Mouse (Mus musculus): ENCODE data around the gene Gch1. TPM values are rescaled to one million over a fixed set of nuclear protein-coding genes. Genes with fewer than 3 reads are reported as not detected.

Gene Gch1
- polyA plus RNA-seq, 3 experiments from 2014 or later = 2.3 to 4.1 (median 3.8) TPM

DNA sequence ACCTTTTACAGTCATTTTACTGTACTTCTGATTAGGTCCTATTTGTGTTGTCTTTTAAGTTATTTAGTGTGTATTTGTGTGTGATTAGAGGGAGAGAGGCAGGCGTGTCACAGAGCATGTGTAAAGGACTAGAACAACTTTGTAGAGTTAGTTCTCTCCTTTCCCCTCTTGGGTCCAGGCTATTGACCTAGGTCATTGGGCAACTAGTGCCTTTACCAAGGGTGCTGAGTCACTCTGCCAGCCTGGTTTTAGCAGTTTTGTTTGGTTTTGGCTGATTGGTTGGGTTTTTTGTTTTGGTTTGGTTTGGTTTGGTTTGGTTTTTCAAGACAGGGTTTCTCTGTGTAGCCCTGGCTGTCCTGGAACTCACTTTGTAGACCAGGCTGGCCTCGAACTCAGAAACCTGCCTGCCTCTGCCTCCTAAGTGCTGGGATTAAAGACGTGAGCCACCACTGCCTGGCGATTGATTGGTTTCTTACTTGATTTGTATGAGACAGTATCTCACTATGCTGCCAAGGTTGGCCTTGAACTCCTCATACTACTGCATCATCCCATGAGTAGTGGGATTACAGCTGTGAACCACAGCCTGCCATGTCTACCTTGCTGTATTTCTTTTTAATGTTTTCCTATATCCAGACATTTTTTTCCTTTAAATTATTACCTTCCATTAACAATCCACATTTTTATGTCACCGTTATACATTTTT lies 16.2 kb upstream of the Gch1 start:
- no peak for ATAC-seq

DNA sequence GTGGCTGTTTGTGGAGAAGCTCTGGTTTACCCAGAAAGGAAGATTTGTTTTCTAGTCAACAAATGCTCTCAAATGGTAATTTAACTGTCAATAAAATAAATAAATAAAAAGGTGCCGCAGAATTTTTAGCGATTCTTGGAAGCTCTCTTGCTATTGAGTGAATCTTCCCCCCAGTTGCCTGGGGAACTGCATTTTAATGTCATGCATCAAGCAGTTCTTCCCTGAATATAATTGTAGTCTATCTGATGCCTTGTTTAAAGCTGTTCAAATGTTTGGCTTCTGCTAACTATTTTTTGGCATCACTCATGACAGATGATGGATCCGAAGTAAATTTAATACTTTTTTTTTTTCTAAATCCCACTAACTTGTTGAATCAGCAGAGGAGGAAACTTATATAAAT lies 8.1 kb upstream of the Gch1 start:
- no peak for ATAC-seq

DNA sequence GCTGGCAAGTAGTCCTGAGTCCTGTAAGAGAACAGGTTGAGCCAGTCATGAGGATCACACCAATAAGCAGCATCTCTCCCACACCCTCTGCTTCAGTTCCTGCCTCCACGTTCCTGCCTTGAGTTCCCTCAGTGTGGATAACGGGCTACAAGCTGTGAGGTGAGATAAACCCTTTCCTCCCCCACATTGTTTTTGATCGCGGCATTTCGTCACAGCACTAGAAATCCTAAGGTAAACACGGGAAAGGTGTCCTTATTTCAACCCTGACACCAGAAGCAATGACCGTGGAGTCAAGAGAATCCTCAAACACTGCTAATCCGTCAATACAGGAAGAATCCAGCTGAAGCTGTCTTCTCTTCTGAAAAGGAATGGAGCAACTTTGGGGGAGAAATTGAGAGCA lies 7.5 kb upstream of the Gch1 start:
- no peak for ATAC-seq

DNA sequence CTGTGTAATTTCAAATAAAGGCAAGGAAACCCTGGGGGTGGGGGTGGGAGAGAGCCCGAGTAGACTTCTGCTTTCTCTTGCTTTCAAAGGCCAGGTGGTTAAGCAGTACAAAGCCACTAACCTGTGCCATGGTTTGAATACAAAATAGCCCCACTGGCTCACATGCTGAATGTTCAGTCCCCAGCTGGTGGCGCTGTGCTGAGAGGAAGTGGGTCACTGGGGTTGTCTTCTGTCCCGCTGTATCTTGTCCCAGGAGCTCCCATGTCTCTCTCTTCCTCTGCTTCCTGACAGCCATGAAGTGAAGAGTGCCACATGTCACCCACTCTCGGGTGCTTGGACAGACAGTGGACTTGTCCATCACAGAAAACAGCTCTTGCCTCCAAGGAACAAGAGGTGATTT lies 4.9 kb upstream of the Gch1 start:
- ATAC-seq = no peak

DNA sequence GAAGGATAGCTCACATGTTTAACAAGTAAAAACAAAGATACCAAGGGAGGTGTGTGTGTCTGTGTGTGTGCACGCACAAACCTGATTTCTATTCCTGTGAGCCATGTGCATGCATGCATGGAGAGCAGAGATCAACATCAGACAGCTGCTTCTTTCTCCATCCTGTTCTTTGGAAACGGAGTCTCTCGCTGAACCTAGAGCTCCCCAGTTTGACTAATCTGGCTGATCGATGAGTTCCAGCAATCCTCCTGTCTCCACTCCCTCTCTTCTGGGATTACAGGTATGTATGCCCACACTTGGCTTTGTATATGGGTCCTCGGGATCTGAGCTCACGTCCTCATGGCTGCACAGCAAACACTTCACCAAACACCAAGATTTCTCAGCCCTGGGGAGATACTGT lies 4.3 kb upstream of the Gch1 start:
- ATAC-seq = no peak

DNA sequence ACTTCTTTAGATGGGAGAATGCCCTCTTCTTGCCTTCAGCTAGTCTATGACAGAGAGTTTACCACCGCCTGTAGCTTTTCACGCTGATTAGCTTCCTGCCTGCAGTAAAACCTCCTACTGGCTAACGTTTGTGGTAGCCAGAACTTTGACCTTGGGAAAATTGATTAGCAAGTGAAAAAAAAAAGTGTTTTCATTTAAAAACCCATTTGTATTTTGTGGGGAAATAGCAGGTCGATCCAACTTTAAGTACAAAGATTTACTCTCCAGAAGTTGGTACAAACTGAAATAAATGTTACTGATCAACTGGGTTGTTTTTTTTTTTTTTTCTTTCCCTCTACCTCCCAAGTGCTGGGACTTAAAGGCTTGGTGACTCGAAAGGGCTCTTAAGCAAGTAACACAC lies 2.6 kb upstream of the Gch1 start:
- ATAC-seq = no peak

DNA sequence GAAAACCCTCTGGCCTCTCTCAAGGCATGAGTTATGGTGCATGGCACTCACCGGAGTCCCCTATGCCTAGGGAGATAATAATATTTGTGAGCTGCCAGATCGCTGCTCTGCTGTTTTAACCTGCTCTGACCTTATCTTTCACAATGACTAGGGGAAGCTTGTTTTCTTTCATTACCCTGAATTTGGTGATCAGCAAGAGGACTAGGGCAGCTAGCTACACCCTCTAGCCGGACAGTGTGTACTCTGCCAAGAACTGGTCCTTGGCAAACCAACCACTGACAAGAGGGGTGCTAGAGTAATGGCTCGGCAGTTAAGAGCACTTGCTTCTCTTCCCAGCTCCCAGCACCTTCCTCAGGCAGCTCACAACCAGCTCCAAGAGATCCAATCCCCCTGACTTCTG lies 1.4 kb upstream of the Gch1 start:
- no peak for ATAC-seq

DNA sequence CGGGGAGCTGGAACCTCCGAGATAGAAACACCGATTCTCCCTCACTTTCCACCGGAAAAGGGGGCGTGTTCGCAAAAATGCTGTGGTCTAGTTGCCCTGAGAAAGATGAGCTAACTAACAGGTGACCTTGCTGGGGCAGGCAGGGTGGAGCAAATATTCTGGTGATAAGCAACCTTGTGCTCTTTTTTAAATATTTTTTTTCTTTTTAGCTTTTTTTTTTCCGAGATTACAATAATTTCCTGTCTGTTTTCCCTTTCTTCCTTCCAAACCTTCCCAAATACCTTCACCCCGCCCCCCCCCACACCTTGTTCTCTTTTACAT lies 382 bp upstream of the Gch1 start:
- peak; percentile 66 for ATAC-seq

DNA sequence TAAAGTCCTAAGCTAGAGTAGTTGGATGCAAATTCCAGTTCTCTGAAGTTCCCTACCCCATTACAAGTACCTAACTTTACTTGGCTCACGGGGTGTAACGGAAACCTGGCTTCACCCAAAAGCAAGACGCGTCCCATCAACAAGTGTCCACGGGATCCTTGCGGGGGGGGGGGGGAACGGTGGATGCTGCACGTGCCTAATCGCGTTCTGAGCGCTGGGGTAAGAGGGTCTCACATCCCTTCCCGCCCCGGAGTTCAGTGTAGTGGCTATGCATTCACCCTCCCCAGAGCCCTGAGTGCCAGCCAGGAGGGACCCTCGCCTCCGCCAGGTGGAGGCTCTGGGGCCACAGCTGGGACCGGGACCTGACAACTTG lies 752 bp downstream of the Gch1 start:
- peak; percentile 4 for ATAC-seq

DNA sequence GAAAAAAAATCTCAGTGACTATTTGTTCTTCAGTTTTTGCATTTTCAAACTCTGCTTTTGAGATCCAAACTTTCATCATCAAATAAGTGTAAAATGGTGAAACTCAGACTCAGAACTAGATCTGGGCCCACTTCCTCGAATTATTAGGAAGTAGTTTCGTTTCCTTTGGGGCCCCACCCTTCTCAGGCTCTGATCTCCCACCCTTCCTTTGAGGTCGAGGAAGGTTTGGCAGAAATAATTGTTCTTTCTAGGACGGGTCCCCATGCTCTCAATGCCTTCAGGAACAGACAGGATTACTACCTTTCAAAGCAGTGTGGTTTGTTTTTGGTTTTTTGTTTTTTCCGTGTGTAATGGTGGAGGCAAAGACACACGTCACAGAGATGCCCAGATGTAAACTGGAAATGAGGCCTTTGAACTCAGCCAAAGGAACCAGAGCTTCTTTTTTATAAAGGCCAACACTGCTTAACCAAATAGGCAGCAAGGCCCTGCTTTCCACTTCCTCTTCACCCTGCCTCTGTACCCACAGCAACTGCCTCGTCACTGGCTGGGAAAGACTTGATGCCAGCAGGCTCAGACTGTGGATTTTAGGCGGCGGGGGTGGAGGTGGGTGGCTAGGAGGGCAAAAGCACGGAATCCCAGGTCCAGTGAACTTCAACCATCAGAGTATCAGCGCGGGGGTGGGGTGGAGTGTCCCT lies 1.4 kb downstream of the Gch1 start:
- ATAC-seq = peak; percentile 66

DNA sequence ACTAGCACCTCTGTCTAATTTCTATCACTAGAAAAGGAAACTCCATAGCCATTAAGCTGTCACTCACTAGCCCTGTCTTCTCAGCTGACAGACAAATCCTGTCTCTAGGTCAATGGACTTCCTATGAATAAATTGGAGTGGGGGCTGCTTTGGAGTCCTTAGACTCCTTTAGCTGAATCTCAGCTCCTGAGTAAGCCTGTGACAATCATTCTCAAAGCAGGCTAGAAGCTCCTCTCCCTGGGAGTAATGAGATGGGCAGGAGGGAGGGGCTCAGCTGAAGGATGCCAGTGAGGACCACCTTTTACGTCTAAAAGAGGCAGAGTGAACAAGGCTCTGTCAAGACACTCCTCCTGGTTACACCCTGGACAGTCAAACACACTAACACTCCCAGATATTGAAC lies 2.0 kb downstream of the Gch1 start:
- no peak for ATAC-seq

DNA sequence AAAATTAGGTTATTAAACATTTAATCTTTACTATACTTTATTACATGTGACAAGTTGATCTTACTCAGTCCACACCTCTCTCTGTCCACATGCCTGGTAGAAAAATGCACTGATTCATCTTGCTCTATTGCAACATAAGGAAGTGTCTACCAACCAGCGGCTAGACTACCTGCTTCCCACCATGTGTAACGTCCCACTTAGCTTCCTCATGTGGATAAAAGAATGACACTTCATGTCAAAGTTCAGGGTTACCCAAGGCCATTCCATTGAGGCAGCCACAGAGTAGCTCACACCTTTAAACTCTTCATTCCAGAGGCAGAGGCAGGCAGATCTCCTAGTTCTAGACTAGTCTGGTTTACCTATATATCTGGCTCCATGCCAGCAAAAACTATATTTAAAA lies 2.7 kb downstream of the Gch1 start:
- ATAC-seq = no peak

DNA sequence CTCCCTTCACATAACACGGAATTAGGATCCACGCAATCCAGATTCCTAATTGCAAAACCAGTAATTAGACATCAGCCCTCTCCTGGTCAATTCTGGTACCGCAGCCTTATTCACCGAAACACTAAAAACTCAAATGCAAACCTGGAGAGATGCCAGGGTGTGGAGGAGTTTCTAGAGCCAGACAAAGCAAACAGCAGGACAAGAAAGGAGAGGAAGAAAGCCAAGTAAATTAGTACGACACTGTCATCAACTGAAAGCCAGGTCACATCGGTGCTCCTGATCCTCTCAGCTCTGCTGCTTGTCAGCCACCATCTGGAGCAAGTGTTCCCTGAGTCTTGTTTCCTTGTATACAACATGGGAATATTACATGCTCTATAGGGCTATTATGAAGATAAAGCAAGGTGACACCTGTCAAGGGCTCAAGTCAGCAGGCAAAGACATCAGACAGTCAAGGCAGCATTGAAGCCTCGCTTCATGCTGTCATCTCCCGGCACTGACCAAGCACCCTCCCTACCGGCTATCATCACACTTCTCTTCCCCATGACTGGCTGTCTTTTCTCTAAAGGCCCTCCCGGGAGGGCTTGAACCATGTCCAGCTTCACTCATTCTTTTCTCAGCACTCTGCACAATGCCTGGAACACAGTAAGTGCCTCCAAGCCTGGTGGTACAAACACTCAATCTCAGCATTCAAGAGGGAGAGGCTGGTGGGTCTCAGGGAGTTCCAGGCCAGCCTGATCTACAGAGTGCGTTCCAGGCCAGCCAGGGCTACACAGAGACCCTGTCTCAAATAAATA lies 7.5 kb downstream of the Gch1 start:
- peak; percentile 58 for ATAC-seq

DNA sequence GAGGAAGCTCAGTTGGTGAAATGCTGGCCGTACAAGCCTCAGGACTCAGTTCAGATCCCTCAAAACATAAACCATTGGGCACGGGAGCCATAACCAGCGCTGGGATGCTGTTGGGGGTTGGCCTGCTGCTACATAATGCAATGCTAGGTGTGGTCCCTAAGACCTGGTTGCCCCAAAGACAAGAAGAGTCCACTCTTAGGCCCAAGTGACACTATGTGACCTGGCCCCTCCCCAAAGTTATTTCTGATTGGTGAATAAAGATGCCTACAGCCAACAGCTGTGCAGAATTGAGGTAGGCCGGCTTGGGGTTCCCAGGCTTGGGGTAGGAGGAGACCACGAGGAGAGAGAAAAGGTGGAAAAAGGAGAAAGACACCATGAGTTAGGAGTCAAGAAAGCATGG lies 10.4 kb downstream of the Gch1 start:
- ATAC-seq = no peak

DNA sequence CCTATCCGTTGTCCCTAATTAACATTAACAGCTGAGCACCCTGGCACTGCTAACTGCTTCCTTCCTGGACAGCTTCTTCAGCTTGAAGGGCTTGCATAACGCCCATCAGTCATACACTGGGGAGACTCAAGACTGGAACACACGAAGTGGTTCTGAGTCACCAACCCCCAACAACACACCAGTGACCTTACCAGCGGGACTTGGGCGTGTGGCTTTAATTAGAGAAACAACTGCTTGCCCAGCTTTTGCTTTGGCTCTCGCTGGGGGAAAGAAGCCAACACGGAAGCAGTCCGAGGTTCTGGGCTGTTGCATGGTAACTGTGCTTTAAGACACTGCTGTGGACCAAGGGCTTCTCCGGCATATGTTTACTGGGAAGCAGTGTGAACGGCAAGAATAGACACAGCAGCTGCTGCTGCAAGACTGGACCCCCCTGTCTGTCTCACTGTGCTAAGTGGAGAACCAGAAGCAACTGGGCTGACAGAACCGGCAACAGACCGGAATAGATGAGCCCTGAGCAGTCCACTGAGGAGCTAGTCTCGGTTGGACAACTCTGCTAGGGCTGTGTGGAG lies 11.3 kb downstream of the Gch1 start:
- no peak for ATAC-seq

DNA sequence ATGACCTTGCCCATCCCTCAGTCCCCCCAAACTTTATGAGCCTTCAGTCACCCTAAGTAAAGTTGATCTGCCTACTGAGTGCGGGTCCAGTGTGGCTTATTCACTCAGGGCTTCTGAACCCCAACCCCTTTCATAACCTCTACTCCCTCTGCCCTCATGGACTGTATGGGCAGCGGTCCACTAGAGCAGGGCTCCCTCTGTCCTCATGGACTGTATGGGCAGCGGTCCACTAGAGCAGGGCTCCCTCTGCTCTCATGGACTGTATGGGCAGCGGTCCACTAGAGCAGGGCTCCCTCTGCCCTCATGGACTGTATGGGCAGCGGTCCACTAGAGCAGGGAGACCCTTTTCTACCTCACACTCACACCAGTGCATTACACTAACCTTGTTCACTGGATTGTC lies 13.0 kb downstream of the Gch1 start:
- ATAC-seq = no peak

DNA sequence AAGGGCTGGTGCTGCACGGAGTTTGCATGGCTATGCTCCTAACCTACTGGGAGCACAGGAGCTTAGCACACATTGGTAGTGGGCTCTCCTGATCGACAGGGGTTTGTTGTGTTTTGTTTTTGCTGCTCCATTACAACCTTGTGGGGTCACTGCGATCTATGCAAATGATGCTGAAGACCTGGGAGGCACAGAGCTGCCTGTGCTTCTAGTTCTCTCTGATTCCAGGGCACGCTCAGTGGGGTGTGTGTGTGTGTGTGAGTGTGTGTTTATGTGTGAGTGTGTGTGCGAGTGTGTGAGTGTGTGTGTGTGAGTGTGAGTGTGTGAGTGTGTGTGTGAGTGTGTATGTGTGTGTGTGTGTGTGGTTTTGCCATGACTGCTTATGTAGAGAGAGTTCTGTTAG lies 14.1 kb downstream of the Gch1 start:
- ATAC-seq = no peak

DNA sequence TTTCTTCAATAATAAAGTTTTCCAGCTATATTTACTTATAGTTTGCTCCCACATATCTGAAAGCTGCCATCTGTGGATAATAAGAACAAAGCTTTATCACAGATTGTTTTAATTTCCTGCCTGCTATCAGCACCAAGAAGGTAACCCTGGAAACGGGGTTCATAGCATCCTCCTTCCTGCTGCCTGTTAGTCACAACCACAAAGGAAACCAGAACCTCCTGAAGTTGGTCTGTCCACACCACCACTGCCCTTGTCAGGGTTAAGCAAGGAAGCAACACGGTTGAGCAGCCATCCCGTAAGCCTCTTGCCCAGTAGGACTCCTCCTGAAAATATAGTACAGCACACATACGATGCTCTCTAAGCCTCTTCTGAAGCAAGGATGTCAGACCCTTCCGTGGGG lies 17.1 kb downstream of the Gch1 start:
- peak; percentile 77 for ATAC-seq

DNA sequence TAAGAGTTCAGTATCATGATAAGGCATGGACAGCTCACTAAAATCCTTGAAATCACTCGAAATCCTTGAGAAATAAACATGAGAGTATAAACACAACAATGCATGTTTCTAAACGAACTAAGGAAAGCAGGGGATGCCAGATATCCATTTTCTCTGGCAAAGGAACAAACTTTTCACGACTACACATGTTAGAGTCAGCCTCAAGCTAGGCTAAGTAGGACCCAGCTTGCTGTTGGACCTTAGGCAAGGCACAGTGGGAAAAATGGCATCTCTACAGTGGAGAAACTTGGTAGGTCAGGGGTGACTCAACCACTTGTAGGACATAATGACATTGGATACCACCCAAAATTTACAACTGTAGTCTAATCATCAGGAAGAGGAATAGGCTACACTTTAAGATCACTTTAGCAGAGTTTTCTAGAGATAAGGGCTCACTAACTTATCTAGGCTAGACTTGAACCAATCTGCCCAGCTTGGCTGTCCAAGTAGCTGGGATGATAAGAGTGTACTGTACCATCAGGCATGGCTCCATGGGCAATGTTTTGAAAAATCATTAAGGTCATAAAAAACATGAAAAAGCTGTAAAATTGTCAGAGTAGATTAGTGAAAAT lies 18.6 kb downstream of the Gch1 start:
- ATAC-seq = no peak

DNA sequence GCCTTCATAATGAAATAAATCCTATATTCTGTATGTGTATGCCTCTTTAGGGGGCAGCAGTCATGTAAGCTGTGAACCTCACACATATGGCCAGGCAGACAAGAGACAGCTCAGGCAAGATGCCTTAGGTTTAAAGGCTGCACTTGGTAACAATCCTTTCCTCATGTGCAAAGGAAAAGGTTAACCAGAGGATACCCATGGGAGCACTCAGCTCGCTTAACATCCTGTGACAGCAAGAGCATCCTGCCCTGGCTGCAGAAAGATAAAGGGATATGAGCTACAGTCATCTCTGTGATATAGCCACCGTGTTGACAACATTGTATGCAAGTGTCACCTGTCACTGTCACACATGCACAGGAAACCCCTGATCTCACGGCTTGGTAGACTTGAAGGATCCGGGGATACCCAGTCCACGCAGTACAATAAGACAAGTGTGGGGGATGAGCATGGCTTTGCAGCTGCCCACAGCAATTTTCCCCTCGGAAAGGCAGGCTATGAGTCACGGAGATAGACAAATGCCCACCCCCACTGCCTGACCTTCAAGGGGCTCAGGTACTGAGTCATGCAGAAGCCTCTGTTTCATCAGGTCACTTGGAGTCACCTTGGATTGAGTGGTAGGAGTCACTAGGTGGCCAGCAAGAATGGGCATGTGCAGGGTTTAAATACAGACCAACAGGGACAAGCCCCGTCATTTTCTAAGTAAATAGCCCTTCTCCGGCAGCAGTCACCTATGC lies 19.4 kb downstream of the Gch1 start:
- ATAC-seq = peak; percentile 41

DNA sequence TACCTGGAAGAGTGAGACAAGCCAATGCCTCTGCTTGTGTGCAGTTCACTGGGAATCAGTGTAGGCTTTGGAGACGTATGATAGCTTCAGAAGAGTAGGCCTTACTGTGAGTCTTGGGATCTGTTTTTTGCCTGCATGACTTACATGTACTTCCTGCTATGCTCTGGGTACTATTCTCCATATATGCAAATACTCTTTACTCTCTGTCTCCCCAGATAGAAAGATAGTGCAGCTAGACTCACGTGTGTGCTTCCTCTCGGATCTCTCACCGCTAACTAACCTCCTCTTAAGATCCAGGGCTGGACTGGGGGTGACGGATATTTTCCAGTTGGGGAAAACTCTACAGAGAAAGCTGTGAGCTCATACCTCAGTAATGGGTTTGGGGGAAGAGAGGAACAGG lies 23.5 kb downstream of the Gch1 start:
- peak; percentile 51 for ATAC-seq

DNA sequence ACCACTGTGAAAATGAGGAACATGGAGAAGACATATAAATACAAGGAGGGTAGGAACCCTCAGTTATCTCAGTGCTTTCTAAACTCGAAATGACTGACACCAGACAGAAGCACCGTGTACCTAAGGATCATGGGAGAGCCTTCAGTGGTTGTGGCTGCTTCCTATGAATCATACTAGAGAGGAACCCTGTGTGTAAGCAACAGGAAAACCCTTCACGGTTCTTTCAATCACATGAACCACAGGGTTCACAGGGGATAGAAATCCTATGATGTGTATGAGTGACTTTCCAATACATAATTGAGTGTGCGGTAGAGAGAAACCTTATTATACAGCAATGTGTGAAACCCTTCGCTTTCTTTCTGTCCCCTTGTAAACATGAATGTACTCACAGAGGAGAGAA lies 24.1 kb downstream of the Gch1 start:
- ATAC-seq = no peak

Measured in inflammation-experienced regulatory T-cells, adult 6 months (primary cell).